Mouse (Mus musculus): ENCODE results near the gene Mdp1. TPM values are rescaled to one million over a fixed set of nuclear protein-coding genes. Genes with fewer than 3 reads are reported as not detected.

The Mdp1 gene
- polyA plus RNA-seq (2015; fragmentation: Nextera tagmentation; extraction: Ambion mirVana), result 81.0 and 84.6 TPM in 2 replicates

DNA sequence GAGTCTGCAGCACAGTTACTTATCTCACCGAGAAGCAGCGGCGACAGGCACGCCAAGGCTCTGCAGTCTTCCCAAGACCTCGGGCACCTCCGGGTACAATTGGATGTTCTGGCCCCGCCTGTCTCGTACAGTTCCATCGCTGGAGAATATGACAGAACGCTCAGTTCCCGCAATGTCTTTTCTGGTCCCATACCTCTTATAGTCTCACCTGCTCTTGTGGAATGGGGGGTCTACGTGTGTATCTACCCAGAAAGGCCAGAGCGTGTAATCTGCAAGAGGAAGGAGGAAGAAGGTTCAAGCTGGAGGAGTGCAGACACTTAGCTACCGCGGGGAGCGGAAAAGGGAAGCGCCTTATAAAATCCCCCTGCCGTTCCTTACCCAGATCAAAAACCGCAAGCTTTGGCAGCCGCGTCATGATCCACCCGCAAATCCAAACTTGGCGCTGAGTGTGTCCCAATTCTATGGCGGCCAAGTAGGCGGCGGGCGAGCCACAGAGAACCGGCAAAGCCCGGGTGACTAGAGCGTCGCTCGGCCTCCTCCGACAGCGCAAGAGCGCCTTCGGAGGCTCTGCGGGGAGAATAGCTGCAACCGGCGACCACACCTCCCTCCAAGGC, at the start of gene Mdp1:
TSS of gene Mdp1 (minus strand) at position 549 of the 614 bp plus-strand sequence.
- Histone ChIP-seq H3K27ac (ENCODE audit: low read length) (peak within 1 kb of the TSS; percentile 60), H3K4me1 (ENCODE audit: control insufficient read depth, insufficient read depth, low read length) (peaks cover 10% of the 10 kb centered on the region), H3K4me2 (ENCODE audit: low read length) (peak within 1 kb of the TSS; percentile 67), H3K4me3 (ENCODE audit: low read depth, low read length) (peak within 1 kb of the TSS; percentile 52), H3K36me3 (ENCODE audit: control insufficient read depth, insufficient read depth, low read length) (peaks cover 14% of the 10 kb centered on the region), H3K27me3 (ENCODE audit: control insufficient read depth, insufficient read depth, low read depth, low read length) (no peaks in the 10 kb centered on the region), H3K9me3 (replicated peaks; ENCODE audit: control insufficient read depth, low read length, poor library complexity, severe bottlenecking) (no peaks in the 10 kb centered on the region), H3K9ac (ENCODE audit: low read depth, low read length) (peak within 1 kb of the TSS; percentile 64)
- peak; percentile 96 for ATAC-seq
- WGBS, result under 1% methylated on average over 38 of the region's 39 CpGs

DNA sequence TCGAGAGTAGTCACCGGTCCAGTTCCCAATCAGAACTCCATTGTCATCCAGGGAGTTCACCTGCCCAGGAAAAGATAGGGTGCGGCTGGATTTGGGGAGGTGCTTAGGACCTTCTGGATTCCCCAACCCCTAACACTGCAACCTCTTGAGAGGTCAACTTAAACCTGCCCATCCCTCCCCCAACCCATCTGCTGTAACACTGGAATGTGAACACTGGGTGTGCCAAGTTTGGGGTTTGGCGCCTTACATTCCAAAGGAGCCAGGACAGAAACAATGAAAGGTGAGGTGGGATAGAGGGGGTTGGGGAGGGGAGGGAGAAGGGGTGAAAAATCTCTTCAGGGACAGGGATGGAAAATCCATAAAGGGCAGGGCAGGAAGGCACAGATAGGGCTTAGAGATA, 49.2 kb upstream of the Mdp1 start:
- ATAC-seq, result no peak
- Histone ChIP-seq H3K27me3 (ENCODE audit: control insufficient read depth, insufficient read depth, low read depth, low read length) (peaks cover 7% of the 10 kb centered on the region), H3K9me3 (replicated peaks; ENCODE audit: control insufficient read depth, low read length, poor library complexity, severe bottlenecking) (no peaks in the 10 kb centered on the region), H3K27ac (ENCODE audit: low read length) (no peak overlapping the region), H3K9ac (ENCODE audit: low read depth, low read length) (no peak overlapping the region), H3K4me1 (ENCODE audit: control insufficient read depth, insufficient read depth, low read length) (no peaks in the 10 kb centered on the region), H3K4me2 (ENCODE audit: low read length) (no peak overlapping the region), H3K4me3 (ENCODE audit: low read depth, low read length) (no peak overlapping the region), H3K36me3 (ENCODE audit: control insufficient read depth, insufficient read depth, low read length) (no peaks in the 10 kb centered on the region)
- 86% methylated on average over 4 of the region's 4 CpGs for WGBS

GRCm38 (mm10) chr14:55707397-55707796, 47.1 kb upstream of the Mdp1 start:
- no peak overlapping the region for H3K9ac ChIP-seq (ENCODE audit: low read depth, low read length)
- WGBS, result 82% methylated on average over 5 of the region's 5 CpGs
- ATAC-seq, result no peak
- no peak overlapping the region for H3K4me2 ChIP-seq (ENCODE audit: low read length)
- H3K27ac ChIP-seq (ENCODE audit: low read length), result no peak overlapping the region
- no peaks in the 10 kb centered on the region for H3K9me3 ChIP-seq (replicated peaks; ENCODE audit: control insufficient read depth, low read length, poor library complexity, severe bottlenecking)
- no peaks in the 10 kb centered on the region for H3K36me3 ChIP-seq (ENCODE audit: control insufficient read depth, insufficient read depth, low read length)
- no peak overlapping the region for H3K4me3 ChIP-seq (ENCODE audit: low read depth, low read length)
- H3K27me3 ChIP-seq (ENCODE audit: control insufficient read depth, insufficient read depth, low read depth, low read length), result no peaks in the 10 kb centered on the region
- no peaks in the 10 kb centered on the region for H3K4me1 ChIP-seq (ENCODE audit: control insufficient read depth, insufficient read depth, low read length)

GRCm38 (mm10) chr14:55706051-55706600, 45.8 kb upstream of the Mdp1 start:
- Histone ChIP-seq H3K9me3 (replicated peaks; ENCODE audit: control insufficient read depth, low read length, poor library complexity, severe bottlenecking) (no peaks in the 10 kb centered on the region), H3K4me1 (ENCODE audit: control insufficient read depth, insufficient read depth, low read length) (no peaks in the 10 kb centered on the region), H3K36me3 (ENCODE audit: control insufficient read depth, insufficient read depth, low read length) (no peaks in the 10 kb centered on the region), H3K27me3 (ENCODE audit: control insufficient read depth, insufficient read depth, low read depth, low read length) (no peaks in the 10 kb centered on the region), H3K9ac (ENCODE audit: low read depth, low read length) (no peak overlapping the region), H3K27ac (ENCODE audit: low read length) (no peak overlapping the region), H3K4me3 (ENCODE audit: low read depth, low read length) (no peak overlapping the region), H3K4me2 (ENCODE audit: low read length) (no peak overlapping the region)
- WGBS, result 91% methylated on average over 8 of the region's 8 CpGs
- ATAC-seq, result no peak

- Histone ChIP-seq H3K27ac (ENCODE audit: low read length) (no peak overlapping the region), H3K9me3 (replicated peaks; ENCODE audit: control insufficient read depth, low read length, poor library complexity, severe bottlenecking) (no peaks in the 10 kb centered on the region), H3K4me2 (ENCODE audit: low read length) (no peak overlapping the region), H3K4me3 (ENCODE audit: low read depth, low read length) (no peak overlapping the region), H3K27me3 (ENCODE audit: control insufficient read depth, insufficient read depth, low read depth, low read length) (no peaks in the 10 kb centered on the region), H3K36me3 (ENCODE audit: control insufficient read depth, insufficient read depth, low read length) (no peaks in the 10 kb centered on the region), H3K9ac (ENCODE audit: low read depth, low read length) (no peak overlapping the region), H3K4me1 (ENCODE audit: control insufficient read depth, insufficient read depth, low read length) (no peaks in the 10 kb centered on the region)
- no peak for ATAC-seq
- WGBS, result 80% methylated on average over 6 of the region's 6 CpGs
Measured at GRCm38 (mm10) chr14:55702761-55703160, 42.5 kb upstream of the Mdp1 start.

DNA sequence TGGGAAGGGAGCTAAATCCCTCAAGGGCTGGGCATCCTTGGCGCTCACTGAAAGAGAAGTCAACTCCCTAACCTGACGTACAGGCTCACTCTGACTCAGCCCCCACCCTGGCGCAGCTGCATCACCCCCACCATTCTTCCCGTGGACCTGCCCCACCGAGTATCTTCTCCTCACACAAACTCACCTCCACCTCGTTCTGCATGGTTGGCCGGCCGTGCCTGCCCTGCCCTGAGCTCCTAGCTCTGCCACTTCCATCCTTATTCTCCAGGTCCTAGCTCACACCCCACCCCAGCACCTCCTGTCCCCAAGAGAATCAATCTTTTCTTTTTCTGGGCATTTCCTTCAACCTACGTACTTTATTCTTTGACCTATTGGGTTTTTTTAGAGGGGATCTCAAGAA, 40.8 kb upstream of the Mdp1 start:
- no peak for ATAC-seq
- H3K4me3 ChIP-seq (ENCODE audit: low read depth, low read length), result no peak overlapping the region
- no peaks in the 10 kb centered on the region for H3K27me3 ChIP-seq (ENCODE audit: control insufficient read depth, insufficient read depth, low read depth, low read length)
- no peaks in the 10 kb centered on the region for H3K9me3 ChIP-seq (replicated peaks; ENCODE audit: control insufficient read depth, low read length, poor library complexity, severe bottlenecking)
- H3K9ac ChIP-seq (ENCODE audit: low read depth, low read length), result no peak overlapping the region
- no peaks in the 10 kb centered on the region for H3K36me3 ChIP-seq (ENCODE audit: control insufficient read depth, insufficient read depth, low read length)
- no peak overlapping the region for H3K4me2 ChIP-seq (ENCODE audit: low read length)
- whole genome bisulfite sequencing, result 61% methylated on average over 8 of the region's 9 CpGs
- H3K4me1 ChIP-seq (ENCODE audit: control insufficient read depth, insufficient read depth, low read length), result no peaks in the 10 kb centered on the region
- no peak overlapping the region for H3K27ac ChIP-seq (ENCODE audit: low read length)

GRCm38 (mm10) chr14:55697226-55697625, 36.9 kb upstream of the Mdp1 start:
- no peak overlapping the region for H3K9ac ChIP-seq (ENCODE audit: low read depth, low read length)
- H3K27me3 ChIP-seq (ENCODE audit: control insufficient read depth, insufficient read depth, low read depth, low read length), result no peaks in the 10 kb centered on the region
- no peaks in the 10 kb centered on the region for H3K9me3 ChIP-seq (replicated peaks; ENCODE audit: control insufficient read depth, low read length, poor library complexity, severe bottlenecking)
- H3K4me1 ChIP-seq (ENCODE audit: control insufficient read depth, insufficient read depth, low read length), result no peaks in the 10 kb centered on the region
- no peak overlapping the region for H3K4me2 ChIP-seq (ENCODE audit: low read length)
- no peaks in the 10 kb centered on the region for H3K36me3 ChIP-seq (ENCODE audit: control insufficient read depth, insufficient read depth, low read length)
- no peak overlapping the region for H3K4me3 ChIP-seq (ENCODE audit: low read depth, low read length)
- no peak for ATAC-seq
- no peak overlapping the region for H3K27ac ChIP-seq (ENCODE audit: low read length)
- WGBS, result 90% methylated on average over 4 of the region's 4 CpGs

DNA sequence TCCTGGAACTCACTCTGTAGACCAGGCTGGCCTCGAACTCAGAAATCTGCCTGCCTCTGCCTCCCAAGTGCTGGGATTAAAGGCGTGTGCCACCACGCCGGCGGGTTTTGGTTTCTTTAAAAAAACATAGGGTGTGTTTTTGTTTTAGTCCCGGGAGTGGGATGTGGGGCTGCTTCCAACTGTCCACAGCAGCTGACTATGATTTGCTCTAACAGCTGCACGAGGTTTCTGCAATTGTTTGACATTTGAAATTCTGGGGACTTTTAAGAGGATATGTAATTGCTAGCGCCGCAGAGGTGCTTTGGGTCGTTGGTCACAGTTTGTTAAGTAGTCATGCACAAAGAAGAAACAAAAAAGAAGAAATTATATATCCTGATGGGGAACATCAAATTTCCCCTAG, 29.1 kb upstream of the Mdp1 start:
- Histone ChIP-seq H3K9me3 (replicated peaks; ENCODE audit: control insufficient read depth, low read length, poor library complexity, severe bottlenecking) (no peaks in the 10 kb centered on the region), H3K4me1 (ENCODE audit: control insufficient read depth, insufficient read depth, low read length) (no peaks in the 10 kb centered on the region), H3K36me3 (ENCODE audit: control insufficient read depth, insufficient read depth, low read length) (no peaks in the 10 kb centered on the region), H3K4me2 (ENCODE audit: low read length) (no peak overlapping the region), H3K4me3 (ENCODE audit: low read depth, low read length) (no peak overlapping the region), H3K27ac (ENCODE audit: low read length) (no peak overlapping the region), H3K9ac (ENCODE audit: low read depth, low read length) (no peak overlapping the region), H3K27me3 (ENCODE audit: control insufficient read depth, insufficient read depth, low read depth, low read length) (no peaks in the 10 kb centered on the region)
- WGBS, result 79% methylated on average over 10 of the region's 10 CpGs
- ATAC-seq, result no peak

GRCm38 (mm10) chr14:55682118-55682493, 21.8 kb upstream of the Mdp1 start:
- Histone ChIP-seq H3K9me3 (replicated peaks; ENCODE audit: control insufficient read depth, low read length, poor library complexity, severe bottlenecking) (no peaks in the 10 kb centered on the region), H3K27me3 (ENCODE audit: control insufficient read depth, insufficient read depth, low read depth, low read length) (no peaks in the 10 kb centered on the region), H3K4me2 (ENCODE audit: low read length) (peak overlapping the region; percentile 96), H3K36me3 (ENCODE audit: control insufficient read depth, insufficient read depth, low read length) (peaks cover 6% of the 10 kb centered on the region), H3K4me3 (ENCODE audit: low read depth, low read length) (peak overlapping the region; percentile 73), H3K4me1 (ENCODE audit: control insufficient read depth, insufficient read depth, low read length) (peaks cover 10% of the 10 kb centered on the region), H3K27ac (ENCODE audit: low read length) (no peak overlapping the region; the same call in 1 of the 2 replicates), H3K9ac (ENCODE audit: low read depth, low read length) (peak overlapping the region; percentile 6; the same call in 1 of the 2 replicates)
- peak; percentile 57 for ATAC-seq
- WGBS, result 11% methylated on average over 3 of the region's 3 CpGs

Measured in midbrain, embryonic 16.5 days (tissue).